Mouse (Mus musculus) forebrain, embryonic 11.5 days (tissue): ENCODE measurements around the gene B3galt5. TPM values are rescaled to one million over a fixed set of nuclear protein-coding genes. Genes with fewer than 3 reads are reported as not detected.

Experiments
- ATAC-seq: fragments of 200-750 bp; cut with Nextera tagmentation; replicated peaks from 2 replicates; pipeline ENCODE4 v1.8.0; 2017; ENCODE audit warnings: moderate TSS enrichment; ENCODE audit not compliant: low FRiP score
- DNase-seq: peaks from one replicate; pipeline ENCODE4 v3.0.0-alpha.2; 2017; ENCODE audit warnings: low spot score
- H3K27ac ChIP-seq: fragments of 300-500 bp; sonication (generic); 2 replicates; pipeline ENCODE4 v1.5.1; 2014; ENCODE audit warnings: low read depth, low read length
- H3K27me3 ChIP-seq: fragments of 300-500 bp; sonication (generic); 2 replicates; pipeline ENCODE4 v1.6.1; 2014; ENCODE audit warnings: mild to moderate bottlenecking, low read length, mixed read lengths; ENCODE audit not compliant: control insufficient read depth, insufficient read depth
- H3K36me3 ChIP-seq: fragments of 300-500 bp; sonication (generic); 2 replicates; pipeline ENCODE4 v1.6.1; 2014; ENCODE audit warnings: mild to moderate bottlenecking, low read length, moderate library complexity, mixed read lengths; ENCODE audit not compliant: control insufficient read depth, insufficient read depth
- H3K4me1 ChIP-seq: fragments of 300-500 bp; sonication (generic); replicated peaks from 2 replicates; pipeline ENCODE4 v1.6.1; 2014; ENCODE audit warnings: low read length, mixed read lengths; ENCODE audit not compliant: control insufficient read depth, insufficient read depth
- H3K4me2 ChIP-seq: fragments of 300-500 bp; sonication (generic); 2 replicates; pipeline ENCODE4 v1.6.1; 2014; ENCODE audit warnings: low read depth, mild to moderate bottlenecking, low read length, moderate library complexity, mixed read lengths; ENCODE audit not compliant: severe bottlenecking
- H3K4me3 ChIP-seq: fragments of 300-500 bp; sonication (generic); 2 replicates; pipeline ENCODE4 v1.5.1; 2014; ENCODE audit warnings: low read depth, low read length
- H3K9ac ChIP-seq: fragments of 300-500 bp; sonication (generic); 2 replicates; pipeline ENCODE4 v1.6.1; 2014; ENCODE audit warnings: low read length
- H3K9me3 ChIP-seq: fragments of 300-500 bp; sonication (generic); 2 replicates; pipeline ENCODE4 v1.6.1; 2016; ENCODE audit warnings: low read length, mixed read lengths; ENCODE audit not compliant: control insufficient read depth
- WGBS: fragments of 180-500 bp; shearing (Covaris S2); extraction: QIAGEN DNeasy Blood & Tissue Kit; methylation state at CpG from one replicate; pipeline ENCODE4 v1.1.7; 2014; 5-methylcytosine and 5-hydroxymethylcytosine counted together
- polyA plus RNA-seq: library from polyadenylated mRNA; unstranded; fragments of >200 nt; fragmentation: Nextera tagmentation; extraction: Ambion mirVana; gene quantifications from 2 replicates; pipeline ENCODE4 v1.2.1, GENCODE M21; 2014

B3galt5 gene
- polyA plus RNA-seq, 1 experiment from 2014 or later, result 0.41 TPM

GRCm38 (mm10) chr16:96278491-96279224, 43.1 kb downstream of the B3galt5 start:
- ATAC-seq, result no peak; the same call in 1 of the 2 replicates
- 15% methylated on average over 9 of the region's 9 CpGs for WGBS
- no peaks in the 10 kb centered on the region for H3K9me3 ChIP-seq
- no peak overlapping the region for H3K27ac ChIP-seq
- H3K9ac ChIP-seq, result no peak overlapping the region
- DNase-seq, result no peak
- H3K36me3 ChIP-seq, result no peaks in the 10 kb centered on the region
- no peak overlapping the region for H3K4me2 ChIP-seq
- H3K4me1 ChIP-seq, result peaks cover 9% of the 10 kb centered on the region; the same call in 1 of the 2 replicates
- no peak overlapping the region for H3K4me3 ChIP-seq
- H3K27me3 ChIP-seq, result peaks cover 16% of the 10 kb centered on the region

GRCm38 (mm10) chr16:96280719-96281605, 45.4 kb downstream of the B3galt5 start:
- Histone ChIP-seq H3K27ac (no peak overlapping the region), H3K9me3 (no peaks in the 10 kb centered on the region), H3K4me2 (peak overlapping the region; percentile 81), H3K27me3 (peaks cover 16% of the 10 kb centered on the region), H3K9ac (peak overlapping the region; percentile 39), H3K36me3 (no peaks in the 10 kb centered on the region), H3K4me1 (peaks cover 9% of the 10 kb centered on the region; the same call in 1 of the 2 replicates), H3K4me3 (peak overlapping the region; percentile 33)
- DNase-seq, result peak; percentile 79
- WGBS, result 2% methylated on average over 38 of the region's 38 CpGs
- ATAC-seq, result peak; percentile 76

DNA sequence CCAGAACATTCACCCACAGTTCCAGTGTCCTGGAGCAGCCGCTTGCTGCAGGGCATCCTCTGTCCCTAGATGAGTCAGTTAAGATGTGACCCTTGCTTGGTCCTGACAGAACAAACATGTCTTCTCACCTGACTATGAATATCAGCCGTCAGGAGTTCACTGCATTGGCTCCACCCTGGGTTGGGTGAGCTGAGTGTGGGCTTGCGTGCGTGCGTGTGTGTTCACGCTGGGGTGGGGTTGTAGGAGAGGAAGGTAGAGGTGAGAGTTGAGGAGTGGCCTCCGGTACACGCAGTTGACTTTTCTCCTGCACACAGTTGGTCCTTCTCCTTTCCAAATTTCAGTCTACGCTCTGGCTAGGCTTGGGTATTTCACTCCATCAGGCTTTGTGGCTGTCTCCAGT, 47.0 kb downstream of the B3galt5 start:
- H3K36me3 ChIP-seq, result no peaks in the 10 kb centered on the region
- peaks cover 9% of the 10 kb centered on the region; the same call in 1 of the 2 replicates for H3K4me1 ChIP-seq
- ATAC-seq (no peak), DNase-seq (no peak)
- H3K9ac ChIP-seq, result no peak overlapping the region
- peaks cover 16% of the 10 kb centered on the region for H3K27me3 ChIP-seq
- no peak overlapping the region for H3K4me3 ChIP-seq
- H3K27ac ChIP-seq, result no peak overlapping the region
- no peaks in the 10 kb centered on the region for H3K9me3 ChIP-seq
- H3K4me2 ChIP-seq, result no peak overlapping the region
- 93% methylated on average over 9 of the region's 9 CpGs for WGBS

- Histone ChIP-seq H3K36me3 (no peaks in the 10 kb centered on the region), H3K27me3 (no peaks in the 10 kb centered on the region)
- WGBS, result 77% methylated on average over 9 of the region's 9 CpGs
Measured at GRCm38 (mm10) chr16:96291885-96292284, 56.3 kb downstream of the B3galt5 start.

DNA sequence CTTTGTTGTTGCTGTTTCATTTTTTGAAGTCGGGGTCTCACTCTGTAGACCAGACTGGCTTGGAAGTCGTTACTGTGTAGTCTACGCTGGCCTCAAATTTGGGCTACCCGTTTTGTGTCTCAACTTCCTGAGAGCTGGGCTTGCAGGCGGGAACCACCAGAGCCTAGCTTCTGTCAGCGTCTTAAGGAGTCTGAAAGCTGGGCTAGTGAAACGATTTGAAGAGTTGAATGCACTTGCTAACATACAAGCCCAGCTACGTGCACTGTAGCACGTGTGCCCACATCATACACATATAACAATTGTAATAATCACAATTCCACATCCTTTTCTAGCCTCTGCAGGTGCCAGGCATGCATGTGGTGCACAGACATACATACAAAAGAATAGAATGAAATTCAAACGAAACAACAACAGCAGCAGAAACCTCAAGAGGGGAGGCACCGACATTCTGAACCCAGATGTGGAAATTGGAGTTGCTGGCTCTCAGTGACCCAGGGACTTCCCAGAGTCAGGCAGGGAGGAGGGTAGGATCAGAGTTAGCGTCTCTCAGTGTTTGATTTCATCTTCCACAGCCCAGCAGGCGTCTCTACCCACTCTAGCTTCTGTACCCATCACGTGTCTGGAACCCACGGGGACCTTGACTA, 57.1 kb downstream of the B3galt5 start:
- no peak for DNase-seq
- Histone ChIP-seq H3K27ac (no peak overlapping the region), H3K4me3 (no peak overlapping the region), H3K4me1 (no peaks in the 10 kb centered on the region), H3K9ac (no peak overlapping the region), H3K9me3 (no peaks in the 10 kb centered on the region), H3K4me2 (no peak overlapping the region), H3K36me3 (no peaks in the 10 kb centered on the region), H3K27me3 (no peaks in the 10 kb centered on the region)
- WGBS, result 71% methylated on average over 15 of the region's 15 CpGs
- no peak for ATAC-seq

More at GRCm38 (mm10) chr16:96291885-96292284, 56.3 kb downstream of the B3galt5 start:
- H3K9ac ChIP-seq, result no peak overlapping the region
- no peak overlapping the region for H3K4me2 ChIP-seq
- DNase-seq, result no peak
- no peak overlapping the region for H3K4me3 ChIP-seq
- no peak overlapping the region for H3K27ac ChIP-seq
- no peak for ATAC-seq
- H3K4me1 ChIP-seq, result no peaks in the 10 kb centered on the region
- H3K9me3 ChIP-seq, result no peaks in the 10 kb centered on the region

GRCm38 (mm10) chr16:96298075-96298474, 62.5 kb downstream of the B3galt5 start:
- Histone ChIP-seq H3K4me3 (no peak overlapping the region), H3K4me1 (no peaks in the 10 kb centered on the region), H3K9ac (no peak overlapping the region), H3K36me3 (no peaks in the 10 kb centered on the region), H3K27ac (no peak overlapping the region), H3K9me3 (no peaks in the 10 kb centered on the region), H3K4me2 (no peak overlapping the region), H3K27me3 (no peaks in the 10 kb centered on the region)
- ATAC-seq (no peak), DNase-seq (no peak)

DNA sequence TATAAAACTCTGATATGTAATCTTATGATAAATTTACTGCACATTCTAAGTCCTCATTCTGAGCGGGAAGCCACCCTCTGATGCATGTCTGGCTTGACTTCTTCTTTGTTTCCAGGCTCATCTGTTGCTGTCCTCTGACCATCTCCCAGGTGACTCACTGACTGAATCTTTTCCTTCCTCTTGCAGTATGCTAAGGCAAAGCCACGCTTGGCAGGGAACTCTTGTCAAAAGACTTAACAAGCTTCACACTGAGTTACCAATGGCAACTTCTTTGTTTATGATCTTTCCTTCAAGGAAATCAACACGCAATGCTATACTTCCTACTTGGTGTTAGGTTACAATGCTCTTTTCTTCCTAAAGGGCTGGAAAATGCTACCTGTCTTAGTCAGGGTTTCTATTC, 63.0 kb downstream of the B3galt5 start:
- Histone ChIP-seq H3K9ac (no peak overlapping the region), H3K4me2 (no peak overlapping the region), H3K4me3 (no peak overlapping the region), H3K27ac (no peak overlapping the region), H3K4me1 (no peaks in the 10 kb centered on the region), H3K36me3 (no peaks in the 10 kb centered on the region), H3K9me3 (no peaks in the 10 kb centered on the region), H3K27me3 (no peaks in the 10 kb centered on the region)
- DNase-seq (no peak), ATAC-seq (no peak)
- 67% methylated on average over 3 of the region's 3 CpGs for WGBS

DNA sequence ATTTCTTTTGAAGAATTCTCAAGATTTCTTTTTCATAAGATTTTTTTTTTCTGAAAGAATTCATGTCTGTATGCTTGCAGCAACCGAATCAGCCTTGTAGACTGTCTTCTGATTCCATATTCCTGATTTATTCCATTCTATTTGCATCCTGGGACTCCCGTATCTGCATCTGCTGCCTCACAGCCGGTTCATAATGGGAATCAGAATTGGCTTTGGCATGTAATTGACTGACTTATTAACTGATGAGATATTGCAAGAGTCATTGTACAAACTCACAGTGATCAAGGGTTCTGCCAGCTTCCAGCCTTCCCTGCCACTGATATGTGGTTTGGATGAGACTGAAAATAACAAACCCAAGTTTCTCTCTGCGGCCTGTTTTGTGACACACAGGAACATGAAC, 67.8 kb downstream of the B3galt5 start:
- Histone ChIP-seq H3K9me3 (no peaks in the 10 kb centered on the region), H3K4me2 (no peak overlapping the region), H3K27ac (no peak overlapping the region), H3K4me3 (no peak overlapping the region), H3K27me3 (no peaks in the 10 kb centered on the region), H3K36me3 (no peaks in the 10 kb centered on the region), H3K4me1 (no peaks in the 10 kb centered on the region), H3K9ac (no peak overlapping the region)
- no peak for ATAC-seq
- no peak for DNase-seq
- WGBS, result 92% methylated on average over 4 of the region's 4 CpGs
